Mouse (Mus musculus) forelimb bud, embryonic 11.5 days (tissue): Measurements from ENCODE around the gene Astn1.
A peak's percentile ranks its signal among the peaks of the same experiment; 100 is the strongest.

Source experiments
- DNase-seq: peaks from one replicate; pipeline ENCODE4 v3.0.0-alpha.2; 2012; ENCODE audit warnings: low read depth, low spot score

Astn1 gene

DNA sequence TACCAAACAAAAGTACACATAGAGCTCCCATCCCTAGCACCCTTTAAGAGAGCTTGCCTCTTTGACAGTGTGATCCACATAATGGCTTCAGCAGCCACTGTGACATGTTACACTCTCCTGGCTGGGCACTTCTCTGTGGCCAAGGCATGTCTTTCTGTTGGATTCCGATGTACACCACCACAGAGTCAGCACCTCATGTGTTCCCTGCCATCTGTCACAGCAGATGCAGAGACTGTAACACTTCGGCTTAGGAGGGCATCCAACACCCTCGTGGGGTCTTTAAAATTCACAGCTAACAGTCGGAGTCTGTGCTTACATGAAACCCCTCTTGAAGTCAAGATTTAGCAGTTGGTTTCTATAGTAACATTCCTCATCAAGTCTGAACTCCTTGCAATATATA lies 154.5 kb downstream of the Astn1 start:
- no peak for DNase-seq

DNA sequence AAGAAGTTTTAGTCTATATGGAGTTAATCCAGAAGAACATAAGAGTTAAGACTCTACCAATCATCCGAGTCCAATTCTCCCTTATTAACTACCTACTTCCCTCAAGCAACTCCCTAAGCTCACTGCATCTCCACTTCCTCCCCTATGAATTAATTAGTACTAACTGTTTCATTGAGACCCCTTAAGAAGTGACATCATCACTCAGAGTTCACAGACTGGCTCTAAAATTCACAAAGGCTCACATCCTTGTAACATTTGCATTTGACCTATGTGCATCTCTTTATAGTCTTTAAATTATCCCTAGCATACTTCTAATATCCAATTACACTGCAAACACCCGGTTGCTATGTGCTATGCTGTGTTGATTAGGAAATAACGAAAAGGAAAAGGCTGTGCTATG lies 174.1 kb downstream of the Astn1 start:
- DNase-seq = no peak

DNA sequence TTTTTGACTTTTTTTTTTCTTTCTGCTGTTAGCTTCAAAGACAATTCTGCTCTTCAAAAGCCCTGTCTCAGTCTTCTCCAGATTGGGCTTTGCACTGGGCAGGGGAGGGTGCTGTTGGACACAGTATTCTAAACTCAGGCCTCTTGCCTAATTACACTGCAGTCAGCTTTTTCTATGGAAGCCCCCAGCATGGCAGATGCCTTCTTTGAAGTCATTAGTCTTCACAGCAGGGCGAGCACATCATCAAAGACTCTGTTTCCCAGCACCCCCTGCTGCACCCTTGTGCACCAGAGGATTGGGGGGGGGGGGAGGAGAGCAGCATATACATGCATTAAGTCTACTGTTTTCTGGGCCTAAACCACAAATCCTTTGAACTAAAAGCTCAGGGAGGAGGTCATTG lies 174.8 kb downstream of the Astn1 start:
- DNase-seq = no peak

- no peak for DNase-seq
Measured at GRCm38 (mm10) chr1:158545095-158545494, 183.0 kb downstream of the Astn1 start.

- no peak for DNase-seq
Measured at GRCm38 (mm10) chr1:158546513-158546912, 184.4 kb downstream of the Astn1 start.

DNA sequence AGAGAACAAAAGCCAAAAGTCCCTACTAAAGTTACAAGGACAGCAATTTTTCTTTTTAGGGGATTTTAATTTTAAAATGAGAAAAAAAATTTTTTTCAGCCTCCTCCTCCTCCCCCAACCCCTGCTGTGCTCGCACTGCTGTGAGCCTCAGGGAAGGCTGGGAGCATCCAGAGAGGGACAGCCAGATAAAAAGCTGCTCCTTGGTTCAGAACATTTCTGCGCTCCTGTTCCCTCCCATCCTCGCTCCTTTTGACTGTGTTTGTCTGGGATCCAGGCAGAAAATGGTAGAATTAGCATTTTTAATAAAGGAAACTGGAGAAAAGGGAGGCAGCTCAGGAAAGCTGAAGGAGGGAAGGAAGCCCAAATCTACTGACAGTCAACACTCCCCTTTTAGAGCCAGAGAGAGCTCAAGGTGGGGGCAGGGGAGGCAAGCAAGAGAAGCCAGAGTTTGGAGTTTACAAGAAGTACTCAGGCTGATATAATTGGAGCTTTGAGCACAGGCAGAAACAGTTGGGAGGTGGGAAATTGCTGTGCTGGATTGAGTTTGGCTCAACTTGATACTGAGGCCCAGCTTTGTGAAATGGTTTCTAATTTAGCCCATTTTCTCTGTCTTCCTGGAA lies 185.6 kb downstream of the Astn1 start:
- DNase-seq = no peak

- DNase-seq = no peak
Measured at GRCm38 (mm10) chr1:158548319-158548718, 186.2 kb downstream of the Astn1 start.

DNA sequence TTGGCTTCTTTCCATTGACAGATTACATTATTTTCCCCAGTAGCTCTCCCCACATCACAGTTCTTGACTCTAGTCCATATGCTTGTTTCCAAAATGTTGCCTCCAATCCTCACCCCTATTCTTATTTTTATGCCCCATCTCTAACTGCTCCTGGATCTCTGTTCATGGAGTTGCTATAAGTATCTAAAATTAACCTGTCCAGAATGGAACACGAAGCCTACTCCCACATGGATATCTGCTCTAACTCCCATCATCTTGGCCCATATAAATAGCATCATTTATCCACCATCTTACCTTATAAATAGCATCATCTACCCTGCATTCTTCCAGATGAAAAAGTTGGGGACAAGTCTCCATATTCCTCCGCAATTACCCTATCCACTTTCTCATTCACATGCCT lies 187.5 kb downstream of the Astn1 start:
- no peak for DNase-seq

- DNase-seq = no peak
Measured at GRCm38 (mm10) chr1:158551951-158552350, 189.9 kb downstream of the Astn1 start.

DNA sequence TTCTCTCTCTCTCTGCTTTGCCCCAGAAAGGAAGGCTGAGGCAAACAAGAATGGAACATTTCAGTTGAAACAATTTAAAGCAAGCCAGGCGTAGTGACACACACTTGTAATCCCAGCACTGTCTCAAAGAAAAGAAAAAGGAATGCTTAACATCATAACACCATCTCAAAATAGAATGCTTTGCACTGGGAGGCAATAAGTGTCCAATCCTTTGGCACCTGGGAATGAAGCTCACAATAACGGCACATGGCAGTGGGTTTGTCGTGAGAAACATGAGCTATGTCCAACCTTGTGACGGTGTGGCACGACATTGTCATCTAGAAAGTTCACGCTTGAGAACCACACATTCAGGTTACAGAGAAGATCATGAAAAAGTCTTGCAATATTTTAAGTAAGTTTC lies 191.3 kb downstream of the Astn1 start:
- no peak for DNase-seq

DNA sequence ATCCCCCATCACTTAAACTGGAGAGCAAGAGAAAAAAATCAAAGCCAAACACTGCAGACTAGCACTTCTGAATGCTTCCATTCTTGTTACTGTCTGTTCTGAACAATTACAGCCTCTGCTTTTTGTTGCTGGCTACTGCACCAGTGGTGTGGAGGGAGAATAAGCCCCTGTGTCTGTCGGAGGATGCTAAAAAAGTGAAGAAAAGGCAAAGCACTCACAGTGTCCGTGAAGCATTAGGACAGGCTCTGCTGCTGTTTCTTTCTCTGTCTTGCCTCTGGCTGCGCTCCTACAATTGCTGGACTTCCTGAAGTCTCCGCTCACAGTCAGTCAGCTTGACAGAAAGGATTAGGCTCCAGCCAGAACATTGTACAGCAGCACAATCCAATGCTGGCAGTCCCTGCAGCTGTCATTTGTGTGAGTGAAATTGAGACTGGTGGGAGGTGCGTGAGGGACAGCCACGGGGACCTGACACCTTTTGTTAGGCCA lies 192.0 kb downstream of the Astn1 start:
- DNase-seq = peak; percentile 18

GRCm38 (mm10) chr1:158573168-158573567 lies 211.1 kb downstream of the Astn1 start:
- no peak for DNase-seq

DNA sequence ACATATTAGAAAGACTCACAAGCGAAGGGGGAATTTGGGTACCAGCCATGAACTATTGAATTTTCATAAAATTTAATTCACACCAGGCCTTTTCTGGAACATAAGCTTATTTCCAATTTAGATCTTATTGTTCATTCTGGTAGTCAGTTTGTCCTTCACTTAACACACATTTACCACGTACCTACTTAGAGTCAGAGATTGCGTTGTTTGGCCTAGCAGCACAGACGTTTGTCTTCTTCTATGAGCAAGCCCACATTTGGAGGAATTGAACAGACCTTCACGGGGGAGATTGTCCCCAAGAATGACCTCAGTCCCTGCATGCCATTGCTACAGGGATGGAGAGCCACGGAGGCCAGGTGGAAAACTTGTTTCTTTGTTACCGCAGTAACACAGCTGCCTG lies 211.5 kb downstream of the Astn1 start:
- DNase-seq = no peak

- no peak for DNase-seq
Measured at GRCm38 (mm10) chr1:158575997-158576396, 213.9 kb downstream of the Astn1 start.

DNA sequence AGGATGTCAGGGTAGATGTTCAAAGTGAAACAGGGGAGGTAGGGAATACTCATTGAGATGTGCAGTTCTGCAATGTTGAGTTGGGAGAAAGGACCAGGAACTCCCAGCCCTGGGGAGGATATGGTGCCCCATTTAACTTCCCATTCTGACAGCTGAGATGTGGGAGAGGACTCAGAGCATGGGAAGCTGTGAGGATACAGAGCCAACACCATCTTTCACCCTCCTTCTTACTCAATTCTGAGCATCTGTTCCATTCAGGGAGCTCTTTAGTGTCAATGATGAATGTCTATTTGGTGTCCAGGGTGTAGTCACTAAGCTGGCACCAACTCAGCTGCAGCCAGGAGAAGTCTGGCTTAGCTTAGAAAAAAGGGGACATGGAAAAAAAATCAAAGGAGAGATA lies 219.7 kb downstream of the Astn1 start:
- no peak for DNase-seq

DNA sequence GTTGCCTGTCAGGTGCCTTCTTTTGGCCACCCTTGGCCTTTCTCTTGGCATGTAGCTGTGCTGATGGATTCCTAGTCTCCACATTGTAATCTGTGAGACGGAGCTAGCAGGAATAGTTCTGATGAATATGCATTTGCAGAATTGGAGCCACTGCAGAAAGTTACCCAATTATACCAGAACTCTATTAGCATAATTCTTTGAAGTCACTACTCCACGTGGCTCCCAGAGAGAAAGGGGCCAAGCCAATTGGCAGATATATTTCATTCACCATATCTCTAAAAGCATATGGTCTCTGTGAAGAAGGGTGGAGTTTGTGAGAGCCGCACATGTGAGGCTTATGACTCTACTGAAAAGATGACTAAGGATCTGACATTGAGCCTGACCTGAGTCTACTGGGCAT lies 226.8 kb downstream of the Astn1 start:
- no peak for DNase-seq

DNA sequence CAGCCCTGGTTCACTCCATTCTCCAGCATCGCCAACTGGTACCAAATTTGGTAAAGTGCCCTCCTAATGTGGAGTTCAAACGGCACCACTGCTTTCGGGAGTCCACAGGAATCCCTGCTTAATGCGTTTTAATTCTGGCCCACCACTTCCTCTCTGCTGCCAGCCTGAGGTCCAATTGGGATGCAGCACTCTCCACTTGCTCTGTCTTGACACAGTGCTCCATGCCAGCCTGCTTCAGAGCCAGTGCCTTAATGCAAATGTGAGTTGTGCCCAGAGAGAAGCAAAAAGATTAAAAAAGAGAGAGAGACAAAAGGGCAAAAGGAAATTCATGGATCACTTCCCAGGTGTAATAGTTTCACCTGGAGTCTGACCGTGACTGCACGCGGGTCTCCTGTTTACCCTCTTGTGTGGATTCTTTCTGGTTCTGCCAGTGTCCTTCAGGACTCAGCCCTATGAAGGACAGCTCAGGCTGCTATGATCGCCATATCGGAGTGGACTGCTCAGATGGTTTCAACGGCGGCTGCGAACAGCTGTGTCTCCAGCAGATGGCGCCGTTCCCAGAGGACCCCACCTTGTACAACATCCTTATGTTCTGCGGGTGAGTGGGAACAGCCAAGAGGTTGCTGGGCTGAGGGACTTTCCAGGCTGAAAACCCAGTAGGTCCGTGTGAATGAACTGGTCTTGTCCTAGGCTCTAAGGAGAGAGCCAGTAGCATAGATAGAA lies 234.8 kb downstream of the Astn1 start:
- peak; percentile 60 for DNase-seq

DNA sequence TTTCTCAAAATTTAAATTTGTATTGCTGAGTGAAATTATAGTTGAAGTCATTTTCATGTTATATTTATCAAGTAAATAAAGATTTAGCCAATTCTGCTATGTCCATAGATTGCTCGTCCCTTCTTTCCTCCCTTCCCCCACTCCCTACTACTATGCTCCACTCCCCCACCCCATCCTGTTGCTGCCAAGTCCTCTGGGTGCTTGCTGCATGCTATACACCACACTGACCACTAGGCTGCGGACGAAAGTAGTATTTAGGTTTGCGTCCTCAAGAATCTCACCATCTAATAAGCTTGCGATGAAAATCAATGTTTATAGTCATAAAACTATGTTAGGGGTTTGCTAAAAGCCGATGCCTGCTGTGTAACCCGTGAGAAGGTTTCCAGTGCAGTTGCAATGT lies 235.9 kb downstream of the Astn1 start:
- DNase-seq = no peak

DNA sequence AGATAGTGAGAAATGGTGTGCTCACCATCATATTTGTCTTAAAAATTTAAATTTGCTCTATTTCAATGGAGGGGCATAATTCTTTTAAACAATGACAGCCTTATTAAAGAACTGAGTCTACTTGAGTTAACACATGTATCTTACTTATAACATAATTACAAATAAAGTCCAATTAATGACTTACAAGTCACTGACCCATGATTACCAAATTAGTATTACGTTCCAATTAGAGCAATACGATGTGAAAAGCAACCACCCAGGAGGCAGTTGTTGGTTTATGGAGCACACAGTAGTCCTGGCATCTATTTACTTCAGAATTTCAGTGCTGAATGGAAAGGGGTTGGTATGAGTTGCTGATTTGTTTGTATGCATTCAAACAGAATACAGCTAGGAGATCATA lies 237.4 kb downstream of the Astn1 start:
- DNase-seq = no peak

DNA sequence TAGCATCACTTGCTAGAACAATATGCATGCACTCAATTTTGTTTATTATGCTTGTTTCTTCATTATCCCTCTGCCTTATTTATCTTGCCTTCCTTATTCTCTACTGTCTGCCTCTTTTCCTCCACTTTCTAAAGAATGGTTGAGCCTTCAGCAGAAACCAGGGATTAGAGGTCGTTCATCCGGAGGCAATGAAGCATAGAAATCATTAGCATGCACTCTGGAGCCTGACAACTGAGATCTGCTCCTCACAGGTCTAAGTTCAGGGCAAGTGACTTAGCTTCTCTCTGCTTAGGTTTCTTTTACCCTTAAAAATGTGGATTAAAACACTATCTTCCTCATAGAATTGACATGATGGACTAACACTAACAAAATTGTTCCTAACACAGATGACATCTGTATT lies 241.0 kb downstream of the Astn1 start:
- no peak for DNase-seq

DNA sequence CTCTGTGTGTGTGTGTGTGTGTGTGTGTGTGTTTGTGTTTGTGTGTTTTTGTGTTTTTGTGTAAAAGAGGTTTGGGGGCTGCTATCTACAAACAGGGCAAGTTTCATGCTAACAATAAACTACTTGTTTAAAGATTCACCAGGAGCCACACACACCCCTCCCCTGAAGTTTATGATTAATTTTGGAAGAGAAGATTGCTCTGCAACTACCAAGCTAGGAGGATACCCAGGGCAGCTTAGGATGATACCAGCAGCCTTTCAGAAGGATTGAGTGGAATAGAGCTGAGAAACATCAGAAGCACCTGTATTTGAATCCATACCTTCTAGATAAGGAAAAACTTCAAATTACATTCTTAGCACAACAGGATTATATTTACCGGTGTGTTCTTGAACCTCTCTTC lies 242.1 kb downstream of the Astn1 start:
- DNase-seq = no peak

- DNase-seq = no peak
Measured at GRCm38 (mm10) chr1:158605597-158605996, 243.5 kb downstream of the Astn1 start.

DNA sequence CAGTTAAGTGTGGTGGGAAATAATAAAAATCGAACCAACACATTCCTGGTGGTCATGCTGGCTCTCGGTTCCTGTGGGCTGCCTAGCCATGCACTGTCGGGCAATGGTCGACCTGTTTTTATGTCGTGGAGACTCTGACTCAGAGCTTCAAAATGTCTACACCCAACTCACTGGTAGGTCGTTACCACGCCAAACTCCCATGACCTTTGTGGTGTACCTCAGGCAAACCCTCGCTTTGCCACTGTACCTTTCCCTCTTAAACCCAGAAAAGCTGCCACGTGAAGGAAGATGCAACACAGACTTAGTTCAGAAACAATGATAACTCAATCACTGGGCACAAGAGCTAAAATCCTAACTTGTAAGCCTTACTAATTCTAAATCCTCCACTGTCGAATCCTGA lies 244.3 kb downstream of the Astn1 start:
- DNase-seq = no peak

DNA sequence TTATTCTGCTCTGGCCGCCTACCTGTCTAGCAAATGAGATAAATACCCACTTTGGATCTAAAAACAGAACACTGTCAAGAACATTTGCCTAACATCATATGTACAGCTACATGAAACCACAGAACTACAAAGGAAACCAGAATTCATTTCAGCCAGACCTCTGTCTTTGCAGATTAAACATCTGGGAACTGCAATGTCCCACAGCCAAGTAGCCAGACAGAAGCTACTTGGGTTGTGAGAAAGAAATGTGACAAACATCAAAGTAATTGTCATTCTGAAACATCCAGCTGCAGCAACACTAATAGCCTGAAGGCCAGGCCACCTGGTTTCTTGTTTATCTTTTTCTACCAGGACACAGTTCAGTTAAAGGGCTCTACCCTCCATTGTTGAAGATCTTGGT lies 245.1 kb downstream of the Astn1 start:
- DNase-seq = no peak
